Mouse (Mus musculus) G1E (cell line): ENCODE data around the gene Btaf1. TPM values are rescaled to one million over a fixed set of nuclear protein-coding genes. Genes with fewer than 3 reads are reported as not detected.
"Not testable (repeated sequence)": the region's sequence is repeated elsewhere in the genome, so short reads cannot be mapped to it uniquely, and the experiment has no call there.

ENCODE experiments used
- ATAC-seq: 2 replicates; pipeline ENCODE4 v1.8.0; 2016; ENCODE audit warnings: mild to moderate bottlenecking; ENCODE audit not compliant: insufficient number of reproducible peaks, poor library complexity, low FRiP score, severe bottlenecking; ENCODE audit errors: extremely low read depth
- DNase-seq: peaks from one replicate; pipeline ENCODE4 v3.0.0; 2012; ENCODE audit warnings: low spot score
- H3K27me3 ChIP-seq: 2 replicates; pipeline ENCODE4 v1.6.1; 2012; ENCODE audit warnings: mild to moderate bottlenecking, low read length, inconsistent platforms; ENCODE audit not compliant: insufficient read depth
- H3K36me3 ChIP-seq: replicated peaks from 2 replicates; pipeline ENCODE3; 2012; ENCODE audit warnings: mild to moderate bottlenecking, inconsistent platforms
- H3K4me1 ChIP-seq: 2 replicates; pipeline ENCODE4 v1.6.1; 2012; ENCODE audit warnings: low read depth, low read length, inconsistent platforms, mixed read lengths; ENCODE audit not compliant: insufficient read depth
- H3K4me3 ChIP-seq: 2 replicates; pipeline ENCODE4 v1.5.1; 2012; ENCODE audit warnings: low read depth, mild to moderate bottlenecking, inconsistent platforms, low read length, moderate library complexity, mixed read lengths
- H3K9me3 ChIP-seq: replicated peaks from 2 replicates; pipeline ENCODE4 v1.6.1; 2012; ENCODE audit warnings: inconsistent platforms
- CTCF ChIP-seq: IDR thresholded peaks from 2 replicates; pipeline ENCODE4 v1.5.1; 2012; ENCODE audit warnings: low read depth, low read length, inconsistent platforms, mixed read lengths
- GATA1 ChIP-seq: IDR thresholded peaks from 2 replicates; pipeline ENCODE4 v1.6.1; 2012; ENCODE audit warnings: borderline replicate concordance, low read length, inconsistent platforms, mixed read lengths
- GATA2 ChIP-seq: IDR thresholded peaks from 2 replicates; pipeline ENCODE4 v1.6.1; 2012; ENCODE audit warnings: low read depth, low read length, inconsistent platforms, borderline replicate concordance
- POLR2AphosphoS5 ChIP-seq: IDR thresholded peaks from 2 replicates; pipeline ENCODE4 v1.6.1; 2012; ENCODE audit warnings: low read depth, low read length, inconsistent platforms; ENCODE audit not compliant: insufficient replicate concordance
- TAL1 ChIP-seq: conservative IDR thresholded peaks from 2 replicates; pipeline ENCODE4 v1.6.1; 2012; ENCODE audit warnings: low read depth, low read length, inconsistent platforms, mixed read lengths
- polyA plus RNA-seq: library from polyadenylated mRNA; stranded (reverse); fragments of >175 nt; gene quantifications from 2 replicates; pipeline ENCODE4 v1.2.3, GENCODE M21; 2012
- total RNA-seq, 2 experiments: library from RNA; stranded (forward) in 1 of 2; stranded (reverse) in 1 of 2; fragments of 200-1000 nt in 1 of 2; fragments of >200 nt in 1 of 2; fragmentation: Nextera tagmentation in 1 of 2; gene quantifications; 2 replicates each; pipeline ENCODE4 v1.2.3; 2014 to 2017

The Btaf1 gene
- total and polyA plus RNA-seq, 3 experiments: 6.4 to 192 (median 161) TPM

- TF ChIP-seq GATA1 (no peak), TAL1 (no peak), CTCF (no peak), POLR2AphosphoS5 (no peak), GATA2 (no peak)
- DNase-seq (no peak), ATAC-seq (peak; percentile 74)
- no peaks in the 10 kb centered on the region for H3K9me3 ChIP-seq
- H3K4me3 ChIP-seq: no peak overlapping the region
- peaks cover 70% of the 10 kb centered on the region for H3K4me1 ChIP-seq
- H3K27me3 ChIP-seq: no peaks in the 10 kb centered on the region
- peaks cover 29% of the 10 kb centered on the region for H3K36me3 ChIP-seq
Measured at GRCm38 (mm10) chr19:36932613-36933012, 6.7 kb downstream of the Btaf1 start.

- peaks cover 73% of the 10 kb centered on the region for H3K4me1 ChIP-seq
- peaks cover 25% of the 10 kb centered on the region for H3K36me3 ChIP-seq
- TF ChIP-seq CTCF (no peak), GATA1 (no peak), TAL1 (peak; percentile 82), POLR2AphosphoS5 (no peak; the same call in 1 of the 2 replicates), GATA2 (no peak)
- DNase-seq: no peak
- no peaks in the 10 kb centered on the region for H3K9me3 ChIP-seq
- H3K27me3 ChIP-seq: no peaks in the 10 kb centered on the region
- H3K4me3 ChIP-seq: no peak overlapping the region; the same call in 1 of the 2 replicates
- no peak; the same call in 1 of the 2 replicates for ATAC-seq
Measured at GRCm38 (mm10) chr19:36936285-36936684, 10.4 kb downstream of the Btaf1 start.

GRCm38 (mm10) chr19:36938008-36938407, 12.1 kb downstream of the Btaf1 start:
- no peak for DNase-seq
- no peaks in the 10 kb centered on the region for H3K27me3 ChIP-seq
- peaks cover 34% of the 10 kb centered on the region for H3K36me3 ChIP-seq
- no peak overlapping the region for H3K4me3 ChIP-seq
- TF ChIP-seq TAL1 (0 out of 2 replicates have a peak, but pooled peaks have one; percentile 10), GATA1 (no peak), CTCF (no peak)
- H3K9me3 ChIP-seq: no peaks in the 10 kb centered on the region
- ATAC-seq: no peak
- peaks cover 63% of the 10 kb centered on the region for H3K4me1 ChIP-seq

GRCm38 (mm10) chr19:36940064-36940463, 14.2 kb downstream of the Btaf1 start:
- Histone ChIP-seq H3K27me3 (no peaks in the 10 kb centered on the region), H3K9me3 (no peaks in the 10 kb centered on the region), H3K4me3 (no peak overlapping the region), H3K36me3 (peaks cover 42% of the 10 kb centered on the region), H3K4me1 (peaks cover 64% of the 10 kb centered on the region)
- no peak for DNase-seq
- no peak; the same call in 1 of the 2 replicates for ATAC-seq
- TF ChIP-seq TAL1 (peak; percentile 73), CTCF (no peak)

- peaks cover 38% of the 10 kb centered on the region for H3K4me1 ChIP-seq
- H3K4me3 ChIP-seq: no peak overlapping the region
- ATAC-seq (peak; percentile 40; the same call in 1 of the 2 replicates), DNase-seq (no peak)
- no peaks in the 10 kb centered on the region for H3K9me3 ChIP-seq
- no peaks in the 10 kb centered on the region for H3K27me3 ChIP-seq
- H3K36me3 ChIP-seq: peaks cover 71% of the 10 kb centered on the region
- TF ChIP-seq GATA1: no peak
- TF ChIP-seq TAL1: peak; percentile 26; the same call in 1 of the 2 replicates
Measured at GRCm38 (mm10) chr19:36953637-36954206, 27.8 kb downstream of the Btaf1 start.

GRCm38 (mm10) chr19:36958331-36958730, 32.5 kb downstream of the Btaf1 start:
- no peaks in the 10 kb centered on the region for H3K9me3 ChIP-seq
- H3K36me3 ChIP-seq: peaks cover 77% of the 10 kb centered on the region
- TF ChIP-seq TAL1 (no peak), GATA1 (no peak), GATA2 (no peak), POLR2AphosphoS5 (no peak), CTCF (no peak)
- no peaks in the 10 kb centered on the region for H3K27me3 ChIP-seq
- ATAC-seq (no peak), DNase-seq (no peak)
- no peak overlapping the region for H3K4me3 ChIP-seq
- peaks cover 27% of the 10 kb centered on the region for H3K4me1 ChIP-seq

GRCm38 (mm10) chr19:36961320-36961719, 35.4 kb downstream of the Btaf1 start:
- no peaks in the 10 kb centered on the region for H3K9me3 ChIP-seq
- H3K4me3 ChIP-seq: no peak overlapping the region
- peaks cover 11% of the 10 kb centered on the region; the same call in 1 of the 2 replicates for H3K4me1 ChIP-seq
- H3K36me3 ChIP-seq: peaks cover 87% of the 10 kb centered on the region
- no peak for DNase-seq
- H3K27me3 ChIP-seq: no peaks in the 10 kb centered on the region
- no peak for TF ChIP-seq GATA1
- TF ChIP-seq TAL1: no peak
- no peak for TF ChIP-seq CTCF
- TF ChIP-seq GATA2: no peak
- TF ChIP-seq POLR2AphosphoS5: no peak
- no peak for ATAC-seq

- H3K4me3 ChIP-seq, H3K9me3 ChIP-seq, H3K27me3 ChIP-seq, ATAC-seq, DNase-seq, H3K4me1 ChIP-seq: not testable (repeated sequence)
- H3K36me3 ChIP-seq: peaks cover 85% of the 10 kb centered on the region
Measured at GRCm38 (mm10) chr19:36962544-36963260, 36.8 kb downstream of the Btaf1 start.
